Mouse (Mus musculus) ES-E14 (cell line): ENCODE results near the gene Ptprg.

Experiments used
- CHD2 ChIP-seq: IDR thresholded peaks from 2 replicates; pipeline ENCODE4 v1.6.1; 2014; ENCODE audit warnings: mild to moderate bottlenecking, low read depth, low read length, inconsistent platforms
- HCFC1 ChIP-seq: IDR thresholded peaks from 2 replicates; pipeline ENCODE4 v1.6.1; 2012; ENCODE audit warnings: low read length, inconsistent platforms, borderline replicate concordance; ENCODE audit not compliant: insufficient read depth
- ZC3H11A ChIP-seq: IDR thresholded peaks from 2 replicates; pipeline ENCODE4 v1.6.1; 2012; ENCODE audit warnings: low read depth, mild to moderate bottlenecking, inconsistent platforms, low read length, borderline replicate concordance
- ZNF384 ChIP-seq: IDR thresholded peaks from 2 replicates; pipeline ENCODE4 v1.6.1; 2012; ENCODE audit warnings: low read depth, low read length, inconsistent platforms

GRCm38 (mm10) chr14:12220540-12220939 is 667.2 kb downstream of the Ptprg start:
- no peak for TF ChIP-seq ZNF384
- no peak for TF ChIP-seq ZC3H11A
- no peak for TF ChIP-seq CHD2
- no peak for TF ChIP-seq HCFC1
